Mouse (Mus musculus) adrenal gland, adult 2 months (tissue): ENCODE data around the gene Zdhhc13. TPM values are rescaled to one million over a fixed set of nuclear protein-coding genes. Genes with fewer than 3 reads are reported as not detected.

Source experiments
- DNase-seq: peaks from one replicate; pipeline ENCODE4 v3.0.0; 2021
- long read RNA-seq: library from polyadenylated mRNA; stranded (forward); transcript quantifications from one replicate; pipeline ENCODE4 v2.0.0, GENCODE M21; 2021
- polyA plus RNA-seq: library from polyadenylated mRNA; depleted of rRNA; stranded (reverse); fragments of >200 nt; gene quantifications from 2 replicates; pipeline ENCODE4 v1.2.3, GENCODE M21; 2012; rRNA removed
- total RNA-seq, 2 experiments: library from RNA; stranded (reverse); gene quantifications; 2 replicates each; pipeline ENCODE4 v1.2.3; 2021

Gene Zdhhc13
- 10 to 100 TPM in 1 of 2 experiments, 1 to 10 TPM in 1; 7.0 to 10.5 TPM for total RNA-seq
- 1.5 TPM in 2 replicates for polyA plus RNA-seq
- long read RNA-seq, transcript Zdhhc13-201 (17 exons, 2,410 nt): major isoform, 6 of 9 reads
- long read RNA-seq, partial matches to known transcripts: 0 of 9 reads
- long read RNA-seq, other reads (novel, unspliced or antisense): 3 of 9 reads

DNA sequence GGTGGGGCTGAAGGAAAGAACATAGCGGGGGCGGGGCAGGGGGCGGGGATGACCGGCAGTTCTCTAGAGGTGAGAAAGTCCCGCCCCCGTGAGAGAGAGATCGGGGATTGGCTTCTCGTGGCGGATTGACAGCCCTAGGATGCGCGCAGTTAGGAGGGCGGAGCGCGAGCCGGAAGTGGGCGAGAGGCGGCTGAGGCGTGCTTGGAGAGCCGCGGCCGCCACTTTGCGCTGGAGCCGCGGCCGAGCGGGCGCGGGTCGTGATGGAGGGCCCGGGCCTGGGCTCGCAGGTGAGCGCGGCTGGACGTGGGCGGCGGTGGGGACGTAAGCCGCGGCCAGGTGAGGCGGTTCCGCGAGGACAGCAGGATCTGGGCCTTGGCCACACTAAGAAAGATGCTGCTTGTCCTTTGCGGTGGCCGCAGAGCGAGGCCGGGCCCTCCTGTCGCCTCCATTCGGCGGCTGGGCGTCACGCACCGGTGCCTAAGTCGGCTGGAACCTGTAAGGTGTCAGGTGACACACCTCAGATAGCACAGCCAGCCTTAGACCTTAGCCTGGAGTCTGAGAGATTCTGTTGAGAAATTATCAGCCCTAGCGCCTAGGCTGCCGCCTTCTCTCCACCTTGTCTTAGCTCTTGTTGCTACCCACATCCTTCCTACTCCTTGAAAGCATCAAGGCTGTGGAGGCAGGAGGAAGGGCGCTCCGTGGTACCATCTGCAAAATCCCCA, at the start of gene Zdhhc13:
Gene Zdhhc13 (plus strand): TSS at position 153 of the 722 bp plus-strand sequence.
- DNase-seq: peak; percentile 94

DNA sequence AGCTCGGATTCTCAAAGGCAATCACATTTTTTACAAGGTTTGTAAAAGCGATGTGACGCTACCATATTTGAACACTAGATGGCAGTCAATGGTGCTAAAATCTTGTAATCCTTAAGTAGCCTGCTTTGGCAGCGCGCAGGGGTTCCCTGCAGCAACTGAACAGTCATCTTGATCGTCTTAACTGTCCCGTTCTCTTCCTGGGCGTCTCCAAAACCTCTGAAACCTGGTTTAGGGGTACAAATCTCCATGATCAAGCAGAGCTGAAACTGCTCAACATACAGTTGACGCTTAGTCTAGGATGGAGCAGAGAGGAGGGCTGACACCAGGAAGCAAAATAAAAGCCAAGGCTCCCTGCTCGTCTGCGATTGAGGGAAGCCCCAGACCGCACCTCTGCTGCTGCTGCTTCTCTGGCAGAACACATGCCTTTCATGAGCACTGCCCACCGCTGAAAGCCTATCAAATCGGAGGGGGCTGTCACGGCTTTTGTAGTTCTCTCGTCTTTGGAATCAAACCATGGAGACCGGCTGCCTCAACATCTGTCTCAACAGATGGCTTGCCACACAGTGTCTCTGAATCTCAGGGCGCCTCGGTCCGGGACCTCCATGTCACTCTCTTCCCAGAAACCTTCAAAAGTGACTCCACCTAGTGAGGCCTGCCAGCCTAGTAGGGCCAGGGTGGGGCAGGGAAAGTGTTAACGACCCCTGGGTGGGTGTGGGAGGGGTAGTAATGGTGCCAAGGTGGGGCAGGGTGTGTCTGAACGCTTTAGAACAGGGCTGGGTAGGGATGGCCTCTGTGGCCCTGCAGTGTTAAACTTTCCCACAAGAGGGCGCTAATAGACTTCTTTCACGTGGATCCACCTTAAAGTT, 39.3 kb upstream of the Zdhhc13 start:
- DNase-seq: peak; percentile 84

DNA sequence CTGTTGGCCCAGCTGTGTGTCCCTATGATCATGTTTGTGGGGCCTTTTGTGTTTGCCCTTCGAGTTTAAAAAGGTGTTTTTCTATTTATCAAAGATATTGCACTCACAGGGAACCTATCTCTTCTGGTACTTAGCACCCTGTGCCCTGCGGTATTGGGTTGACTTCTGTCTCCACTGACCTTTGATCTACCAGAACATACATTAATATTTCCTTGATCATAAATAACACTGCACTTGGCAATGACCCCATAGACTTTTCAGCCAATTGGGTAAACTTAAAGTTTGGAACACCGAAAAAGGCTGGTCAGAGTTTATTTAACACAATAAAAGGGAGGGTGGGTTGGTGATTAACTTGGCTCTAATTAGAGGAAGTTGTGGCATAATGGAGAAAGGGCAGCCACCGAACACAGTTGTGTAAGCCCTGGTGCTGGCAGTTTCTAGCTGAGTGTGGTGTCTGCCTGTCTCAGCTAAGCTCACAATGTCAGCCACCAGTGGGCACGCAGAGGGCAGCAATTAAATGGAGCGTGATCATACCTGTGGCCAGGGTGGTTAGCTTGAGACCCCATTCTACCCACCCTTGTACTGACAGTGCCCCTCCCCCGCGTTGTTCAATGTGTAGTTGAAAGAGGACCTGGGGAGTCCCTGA, 38.5 kb upstream of the Zdhhc13 start:
- peak; percentile 9 for DNase-seq

DNA sequence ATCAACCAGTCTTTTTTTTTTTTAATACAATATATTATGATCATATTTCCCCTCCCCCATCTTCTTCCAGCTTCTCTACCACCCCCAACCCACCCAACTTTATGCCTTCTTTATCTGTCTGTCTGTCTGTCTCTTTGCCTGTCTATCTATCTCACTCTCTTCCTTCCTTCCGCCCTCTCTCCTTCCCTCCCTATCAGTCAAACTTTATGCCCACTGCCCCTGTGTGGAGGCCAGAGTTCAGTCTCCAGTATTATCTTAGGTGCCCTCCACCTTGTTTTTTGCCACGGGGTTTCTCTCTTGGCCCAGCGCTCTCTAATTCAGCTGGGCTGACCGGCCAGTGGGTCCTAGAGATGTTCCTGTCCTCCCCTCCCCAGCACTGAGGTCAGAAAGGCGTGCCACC, 37.6 kb upstream of the Zdhhc13 start:
- no peak for DNase-seq

DNA sequence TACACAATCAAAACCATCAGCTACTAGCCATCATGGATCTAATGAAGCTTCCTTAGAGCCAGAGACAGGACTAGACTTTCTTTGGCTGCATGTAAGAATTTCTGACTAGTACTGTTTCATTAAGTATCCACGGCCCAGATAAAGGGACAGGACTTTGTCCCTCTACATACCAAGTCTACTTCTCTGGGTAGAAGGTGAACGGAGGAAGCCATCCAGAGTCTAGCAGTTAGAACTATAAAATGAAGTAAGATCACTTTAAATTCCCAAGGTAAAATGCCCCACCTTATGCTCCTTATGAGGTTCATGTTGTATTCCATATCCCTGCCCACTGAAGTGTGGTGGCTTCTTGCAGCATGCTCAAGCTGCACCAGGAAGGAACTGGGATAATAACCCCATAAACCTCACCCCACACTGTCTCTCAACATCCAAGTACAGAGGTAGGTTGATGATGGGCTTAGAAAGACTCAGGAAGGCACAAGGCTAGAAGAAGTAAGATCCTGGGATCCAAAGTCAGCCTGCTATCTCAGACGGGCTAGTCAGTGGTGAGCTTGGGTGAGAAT, 34.3 kb upstream of the Zdhhc13 start:
- DNase-seq: no peak

DNA sequence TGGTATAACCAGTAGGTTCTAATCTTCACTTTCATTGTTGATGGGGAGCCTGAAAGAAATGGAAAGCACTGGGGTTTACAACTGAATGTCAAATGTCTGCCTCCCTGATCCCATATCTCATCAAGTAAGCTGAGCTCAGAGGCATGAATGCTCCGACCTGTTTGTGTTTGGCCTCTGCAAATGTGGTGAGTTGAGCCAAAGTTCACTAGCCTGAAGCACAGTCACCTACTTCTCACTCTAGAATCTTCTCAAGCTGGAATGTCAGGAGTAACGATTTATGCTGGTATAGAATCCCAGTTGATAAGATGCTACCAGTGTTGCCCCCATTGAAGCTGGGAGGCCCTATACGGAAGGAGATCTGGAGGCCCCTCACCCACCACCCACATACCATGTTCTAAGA, 33.0 kb upstream of the Zdhhc13 start:
- no peak for DNase-seq

DNA sequence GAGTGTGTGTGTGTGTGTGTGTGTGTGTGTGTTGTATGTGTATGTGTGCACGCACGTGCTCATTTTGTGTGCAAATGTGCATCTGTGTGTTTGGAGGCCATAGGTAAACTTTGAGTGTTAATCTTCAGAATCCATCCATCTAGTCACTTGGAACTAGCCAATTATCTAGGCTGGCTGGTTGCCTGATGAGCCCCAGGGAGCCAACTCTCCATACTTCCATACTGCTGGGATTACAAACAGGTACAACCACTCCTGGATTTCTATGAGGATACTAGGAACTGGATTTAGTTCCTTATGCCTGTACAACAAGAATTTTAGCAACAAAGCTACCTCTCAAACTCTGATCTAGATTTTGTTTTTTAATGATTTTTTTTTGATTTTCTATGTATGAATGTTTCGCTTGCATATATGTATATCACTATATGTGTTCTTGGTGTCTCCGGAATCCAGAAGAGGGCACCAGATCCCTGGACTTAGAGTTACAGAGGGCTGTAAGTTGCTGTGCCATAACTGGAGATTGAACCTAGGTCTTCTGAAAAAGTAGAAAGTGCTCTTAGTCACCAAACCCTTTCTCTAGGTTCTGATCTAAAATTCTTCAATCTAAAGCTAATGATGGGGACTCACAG, 32.4 kb upstream of the Zdhhc13 start:
- no peak for DNase-seq

DNA sequence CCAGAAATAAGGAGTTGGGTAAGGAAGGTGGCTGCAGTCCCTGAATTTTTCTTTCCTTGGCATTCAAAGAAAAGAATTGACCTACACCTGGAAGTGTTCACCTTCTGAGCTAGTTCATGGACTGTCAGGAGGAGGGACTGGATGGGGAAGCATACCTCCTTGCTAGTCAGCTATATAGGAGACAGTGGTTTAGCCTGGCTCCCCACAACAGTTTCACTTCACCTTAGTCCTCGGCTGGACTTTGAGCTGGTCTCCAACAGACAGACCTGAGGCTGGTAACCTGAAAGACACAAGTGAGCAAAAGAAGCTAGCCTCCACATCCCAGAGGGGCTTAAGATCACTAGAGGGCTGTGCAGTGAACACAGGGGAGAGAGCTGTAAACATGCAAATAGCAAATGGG, 30.7 kb upstream of the Zdhhc13 start:
- no peak for DNase-seq

DNA sequence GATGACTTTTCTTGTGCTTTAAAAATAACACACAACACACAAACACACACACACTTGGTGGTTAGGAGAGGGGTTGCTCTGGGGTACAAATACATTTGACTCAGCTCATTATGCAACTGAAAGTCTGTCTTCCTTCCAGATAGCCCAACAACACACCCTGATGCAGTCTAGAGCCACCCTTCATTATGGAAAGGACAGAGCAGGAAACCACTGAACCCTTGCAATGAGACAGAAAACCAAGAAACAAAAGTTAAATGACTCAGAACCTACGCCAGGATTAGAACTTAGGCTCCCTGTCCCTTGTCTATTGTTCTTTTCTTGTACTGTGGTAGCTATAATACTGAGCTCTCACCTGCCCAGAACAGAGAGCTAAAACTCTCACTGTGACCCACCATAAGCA, 28.0 kb upstream of the Zdhhc13 start:
- no peak for DNase-seq

DNA sequence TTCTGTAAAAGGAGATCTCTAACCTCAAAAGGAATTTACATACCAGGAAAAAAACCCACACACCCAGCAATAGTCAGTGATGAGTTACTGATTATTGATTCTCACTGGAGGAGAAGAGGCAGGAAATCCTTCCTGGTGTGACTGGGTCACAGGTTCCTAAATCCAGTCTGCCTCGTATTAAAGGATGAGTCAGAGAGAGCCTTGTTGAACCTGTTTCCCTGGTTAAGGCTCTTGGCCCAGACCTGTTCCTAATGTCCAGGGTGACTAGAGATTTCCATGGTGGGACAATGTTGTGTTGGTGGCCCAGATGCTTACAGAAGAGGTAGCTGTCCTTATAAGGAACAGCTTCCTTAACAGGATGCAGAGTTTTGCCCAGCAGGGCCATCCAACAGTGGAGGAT, 26.5 kb upstream of the Zdhhc13 start:
- no peak for DNase-seq

DNA sequence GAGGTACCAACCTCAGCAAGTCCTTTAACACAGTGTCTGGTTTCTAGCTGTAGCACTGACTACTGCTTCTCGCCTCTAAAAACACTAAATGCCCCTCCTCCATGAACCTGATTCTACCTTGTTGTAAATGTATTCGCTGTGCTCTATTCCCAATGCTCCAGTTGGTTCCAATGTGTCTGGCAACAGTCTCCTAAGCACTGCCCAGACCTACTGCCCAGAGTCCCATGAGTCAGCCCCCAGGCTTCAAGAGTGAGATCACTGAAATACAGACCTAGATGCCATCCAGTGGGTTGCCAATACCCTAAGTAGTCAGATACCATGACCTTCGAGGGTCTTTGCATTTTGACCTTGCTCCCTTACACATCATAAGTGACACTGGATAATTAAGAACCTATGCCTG, 26.1 kb upstream of the Zdhhc13 start:
- no peak for DNase-seq

DNA sequence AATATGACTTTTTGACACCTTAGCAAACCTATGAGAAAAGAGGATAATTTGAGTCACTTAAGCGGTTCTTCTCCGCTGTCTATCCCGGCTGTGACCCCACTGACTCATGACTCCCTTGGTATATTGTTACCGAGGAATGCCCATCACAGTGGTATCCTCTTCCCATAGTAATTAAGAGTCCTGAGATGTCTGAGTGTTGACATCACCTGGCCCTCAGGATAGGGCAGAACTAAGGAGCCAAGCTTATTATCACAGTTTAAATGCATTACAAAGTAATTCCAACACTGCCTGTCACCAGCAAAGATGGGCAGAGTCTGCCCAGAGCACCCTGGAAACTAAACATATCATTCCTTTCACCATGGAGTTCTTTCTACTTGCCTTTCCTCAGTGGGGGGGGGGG, 22.8 kb upstream of the Zdhhc13 start:
- DNase-seq: no peak

DNA sequence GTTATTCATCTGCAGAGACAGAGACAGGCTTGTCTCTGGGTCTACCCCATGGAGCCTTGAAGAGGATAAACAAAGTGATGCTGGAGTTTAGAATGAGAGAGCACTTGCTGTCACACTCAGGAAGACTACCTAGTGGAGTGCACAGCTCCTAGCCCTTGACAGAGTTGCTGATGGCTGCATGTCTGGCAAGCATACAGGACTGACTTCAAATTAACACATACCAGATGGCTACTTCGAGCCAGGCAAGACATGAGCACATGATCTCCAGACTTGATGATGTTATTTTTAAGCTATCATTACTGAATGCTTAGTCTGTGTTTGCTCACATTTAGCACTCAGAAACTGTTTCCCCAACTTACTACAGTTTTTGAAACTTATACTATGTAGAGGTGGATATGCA, 19.1 kb upstream of the Zdhhc13 start:
- DNase-seq: no peak

DNA sequence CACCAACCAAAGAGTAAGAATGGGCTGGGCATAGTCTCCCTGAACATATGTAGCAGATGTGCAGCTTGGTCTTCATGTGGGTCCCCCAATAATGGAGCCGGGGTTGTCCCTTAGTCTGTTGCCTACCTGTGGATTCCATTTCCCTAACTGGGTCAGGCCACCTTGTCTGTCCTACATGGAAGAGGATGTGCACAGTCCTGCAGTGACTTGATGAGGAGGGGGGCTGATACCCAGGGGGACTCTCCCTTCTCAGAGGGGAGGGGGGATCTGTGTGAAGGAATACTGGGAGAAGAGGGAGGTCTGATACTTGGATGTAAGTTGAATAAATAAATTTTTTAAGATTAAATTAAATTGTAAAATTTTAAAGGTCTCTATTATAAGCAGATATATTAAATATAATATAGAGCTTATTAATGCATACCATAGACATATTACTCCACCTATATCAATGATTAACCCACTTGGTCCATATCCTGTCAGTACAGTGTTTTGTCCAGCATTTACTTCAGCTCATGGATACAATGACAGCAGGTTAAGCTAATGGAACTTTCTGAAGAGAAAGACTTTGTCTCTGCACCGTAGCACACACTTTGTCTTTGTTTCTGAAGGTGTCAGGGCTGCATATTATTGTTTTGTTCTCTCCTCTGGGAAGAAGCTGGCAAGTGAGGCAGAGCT, 16.6 kb upstream of the Zdhhc13 start:
- DNase-seq: no peak

DNA sequence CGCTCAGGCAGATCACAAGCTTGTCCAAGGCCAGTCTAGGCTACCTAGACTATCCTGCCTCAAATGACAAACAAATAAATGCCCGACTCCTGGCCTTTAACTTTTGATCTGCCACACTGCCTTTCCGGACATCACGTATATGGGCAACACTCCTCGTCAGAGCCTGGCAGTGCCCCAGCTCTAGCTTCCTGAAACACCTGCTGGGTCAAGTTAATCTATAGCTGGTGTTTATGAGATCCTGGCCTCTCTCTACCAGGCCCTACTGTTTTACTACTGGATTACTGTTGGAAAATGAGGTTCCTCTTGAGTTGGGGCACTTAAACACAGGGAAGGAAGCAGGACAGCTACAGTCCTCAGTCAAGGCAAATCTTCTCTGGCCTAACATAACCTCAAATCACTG, 15.5 kb upstream of the Zdhhc13 start:
- no peak for DNase-seq

DNA sequence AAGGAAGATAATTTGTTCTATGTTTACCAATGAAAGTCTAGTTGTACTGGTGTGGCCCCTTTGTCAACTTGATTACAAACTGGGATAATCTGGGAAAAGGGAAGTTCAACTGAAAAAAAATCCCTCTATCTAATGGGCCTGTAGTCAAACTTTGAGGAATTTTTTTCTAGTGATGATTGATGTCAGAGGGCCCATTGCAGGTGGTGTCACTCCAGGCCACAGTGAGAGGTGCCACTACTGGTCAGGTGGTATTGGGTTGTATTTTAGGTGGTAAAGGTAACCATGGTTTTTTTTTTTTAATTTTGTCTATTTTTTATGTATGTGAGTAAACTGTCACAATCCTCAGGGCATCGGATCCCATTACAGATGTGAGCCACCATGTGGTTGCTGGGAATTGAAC, 14.2 kb upstream of the Zdhhc13 start:
- DNase-seq: no peak

DNA sequence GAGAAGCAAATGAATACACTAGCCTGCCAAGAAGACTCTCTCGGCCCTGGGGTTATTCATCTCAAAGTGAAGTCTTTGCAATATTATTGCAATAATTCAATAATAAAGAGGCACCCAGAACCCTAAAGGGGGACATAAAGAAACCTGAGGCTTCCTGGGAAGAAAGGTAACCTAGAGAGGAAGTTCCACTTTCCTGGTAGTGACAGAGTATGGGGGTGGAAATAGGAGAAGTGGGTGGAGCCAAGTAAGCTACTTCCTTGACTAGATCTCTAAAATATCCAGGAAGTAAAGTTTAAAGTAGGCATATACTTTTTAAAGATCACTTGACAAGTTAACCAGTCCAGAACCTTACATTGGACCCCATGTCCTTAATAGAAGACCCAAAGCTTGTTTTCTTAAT, 13.4 kb upstream of the Zdhhc13 start:
- no peak for DNase-seq

DNA sequence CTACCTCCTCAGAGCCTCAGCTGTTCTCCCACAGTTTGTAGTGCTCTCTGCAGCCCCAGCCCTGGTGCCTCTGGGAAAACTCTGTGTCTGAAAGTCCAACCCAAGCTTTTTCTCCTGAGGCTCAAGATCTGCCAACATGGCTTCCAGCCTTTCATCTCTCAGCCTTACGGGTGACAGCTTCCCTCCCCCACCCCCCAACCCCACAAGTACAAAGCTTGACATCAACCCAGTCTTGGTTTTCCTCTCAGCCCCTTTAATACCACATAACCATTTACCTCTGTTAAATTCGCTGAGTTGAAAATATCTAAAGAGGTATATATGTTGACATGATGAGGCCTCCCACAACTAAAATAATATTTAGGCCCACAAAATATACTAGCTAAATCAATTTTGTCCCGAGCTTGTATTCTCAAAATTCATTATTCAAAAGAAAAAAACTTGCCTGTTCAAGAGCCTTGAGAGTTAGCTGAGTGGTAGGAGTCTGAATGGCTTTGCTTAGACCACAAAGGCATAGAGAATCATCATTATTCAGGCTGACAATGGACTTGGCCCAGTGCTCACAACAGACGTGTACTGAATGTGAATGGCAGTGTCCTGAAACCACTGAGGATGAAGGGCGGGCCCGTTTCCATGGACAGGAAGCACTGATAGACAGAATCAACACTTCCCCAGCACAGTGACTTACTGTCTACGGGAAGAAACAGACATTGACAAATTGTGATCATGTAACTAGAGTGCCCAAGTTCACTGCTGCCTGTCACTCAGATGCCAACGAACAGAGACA, 10.9 kb upstream of the Zdhhc13 start:
- DNase-seq: no peak

DNA sequence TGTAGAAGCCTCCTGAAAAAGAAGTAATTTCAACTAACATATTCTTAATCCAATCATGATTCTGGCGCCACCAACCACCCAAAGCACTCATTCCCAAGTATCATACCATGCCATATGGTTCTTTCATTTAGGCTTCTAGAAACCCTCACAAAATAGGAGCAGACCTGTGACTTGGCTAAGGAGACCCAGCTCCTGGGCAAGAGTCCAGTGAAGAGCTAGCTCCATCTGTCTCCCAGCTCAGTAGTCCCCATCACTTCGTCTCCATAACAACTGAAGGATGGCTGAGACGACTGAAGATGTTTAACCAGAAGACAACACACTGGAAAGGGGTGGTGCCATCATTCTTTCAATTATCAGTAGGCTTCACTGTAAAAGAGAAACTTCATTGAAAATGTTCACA, 9.7 kb upstream of the Zdhhc13 start:
- DNase-seq: no peak

DNA sequence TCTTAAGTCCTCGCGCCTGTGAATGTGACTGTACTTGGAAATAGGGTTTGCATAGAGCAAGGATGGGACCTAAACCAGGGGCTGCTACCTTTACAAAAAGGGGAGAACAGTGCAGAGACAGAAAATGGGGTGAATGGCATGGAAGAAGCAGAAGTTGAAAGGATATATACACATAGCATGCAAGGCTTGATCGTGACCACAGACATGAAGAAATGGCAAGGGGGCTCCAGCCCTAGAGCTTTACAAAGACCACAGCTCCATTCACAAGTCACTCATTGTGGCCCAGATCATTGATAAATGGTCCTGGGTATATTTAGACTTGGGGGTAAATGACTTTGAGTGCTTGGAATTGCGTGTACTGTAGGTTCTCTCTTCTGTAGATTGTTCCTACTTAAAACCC, 6.4 kb upstream of the Zdhhc13 start:
- no peak for DNase-seq
